Mouse (Mus musculus) layer of hippocampus, postnatal 14 days (tissue): ENCODE measurements at regions not wholly inside any gene's neighbourhood (a gene's known extent, or its start where the extent isn't known, plus 50 kb on each side); places are given as distances from the start of the nearest gene placed in this dataset.
A peak's percentile ranks its signal among the peaks of the same experiment; 100 is the strongest.

Experiments used
- DNase-seq, 2 experiments: peaks; one replicate each; pipeline ENCODE4 v3.0.0; 2021 to 2022; ENCODE audit warnings: low spot score in 2 of 2, mixed read lengths in 1 of 2

DNA sequence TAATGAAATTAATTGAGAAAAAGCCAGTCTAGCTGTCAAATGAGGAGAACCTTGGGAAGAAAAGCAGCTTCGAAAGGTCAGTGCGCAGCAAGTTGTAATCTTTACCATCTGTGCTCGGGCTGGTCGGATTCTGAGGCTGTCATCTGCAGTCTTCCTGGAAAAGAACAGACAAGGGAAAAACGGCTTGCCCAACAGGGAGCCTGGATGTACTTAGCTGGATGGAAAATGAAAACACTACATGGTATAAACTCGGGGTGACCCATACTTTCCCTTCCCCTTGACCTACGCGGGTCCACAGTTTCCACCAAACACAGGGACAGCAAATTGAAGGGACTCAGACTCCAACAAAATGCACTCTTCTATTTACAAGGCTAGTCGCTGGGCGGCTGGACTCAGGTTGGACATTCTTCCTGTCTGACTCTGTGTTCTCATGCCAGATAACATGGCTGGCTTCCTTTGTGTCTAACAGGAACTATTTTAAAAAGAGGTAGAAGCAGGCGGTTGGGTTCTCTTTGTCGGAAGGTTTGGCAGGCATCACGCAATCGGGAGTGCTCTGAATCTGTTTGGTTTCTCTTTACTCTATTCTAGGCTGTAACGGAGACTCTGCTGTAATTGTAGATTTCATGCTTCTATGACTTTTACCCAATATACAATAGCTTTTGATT lies 648.5 kb downstream of the Epha4 start:
- peak; percentile 41 to 46 for DNase-seq

DNA sequence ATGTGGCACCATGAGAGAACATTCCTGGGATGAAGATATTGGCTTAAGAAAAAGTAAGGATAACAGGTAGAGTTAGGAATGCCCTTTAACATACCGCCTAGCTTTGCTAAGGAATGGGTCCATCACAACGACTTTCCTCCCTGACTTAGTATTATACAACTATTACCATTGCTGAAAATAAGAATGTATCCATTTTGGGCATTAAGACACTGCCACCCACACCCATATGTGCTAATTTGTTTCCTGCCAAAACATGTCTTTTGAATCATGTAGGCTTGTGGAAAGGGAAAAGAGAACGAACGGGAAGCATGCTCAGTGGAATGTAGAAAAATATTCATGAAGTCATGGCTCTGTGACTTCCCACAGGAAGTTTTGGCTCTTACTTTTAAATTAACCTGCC lies 641.7 kb downstream of the Epha4 start:
- peak; percentile 25 to 85 for DNase-seq

GRCm38 (mm10) chr1:76880111-76880782 lies 634.6 kb downstream of the Epha4 start:
- DNase-seq, result no peak

GRCm38 (mm10) chr1:76880783-76881145 lies 634.1 kb downstream of the Epha4 start:
- no peak for DNase-seq

GRCm38 (mm10) chr1:76896152-76896864 lies 618.6 kb downstream of the Epha4 start:
- DNase-seq, result no peak

DNA sequence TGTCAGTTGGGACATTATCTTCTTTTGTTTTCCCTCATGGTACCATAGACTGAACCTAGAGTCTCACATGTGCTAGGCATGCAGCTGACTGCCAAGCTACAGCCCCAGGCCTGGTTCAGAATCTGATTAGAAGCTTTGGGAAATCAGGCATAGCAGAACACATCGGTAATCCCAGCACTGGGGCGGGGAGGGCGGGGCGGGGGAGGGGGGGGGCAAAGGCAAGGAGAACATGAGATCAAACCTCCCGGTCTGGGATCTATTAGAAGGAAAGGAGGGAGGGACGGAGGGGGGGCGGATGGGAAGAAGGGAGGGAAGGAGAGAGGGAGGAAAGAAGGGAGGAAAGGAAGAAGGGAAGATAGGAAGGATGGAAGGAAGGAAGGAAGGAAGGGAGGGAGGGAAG lies 617.5 kb downstream of the Epha4 start:
- DNase-seq, result no peak

- DNase-seq, result no peak
These were observed 603.4 kb downstream of the Epha4 start for GRCm38 (mm10) chr1:76911472-76911871.

GRCm38 (mm10) chr1:76919541-76919940 lies 595.3 kb downstream of the Epha4 start:
- DNase-seq, result no peak

- no peak for DNase-seq
These were observed 594.3 kb downstream of the Epha4 start for GRCm38 (mm10) chr1:76920634-76921033.

DNA sequence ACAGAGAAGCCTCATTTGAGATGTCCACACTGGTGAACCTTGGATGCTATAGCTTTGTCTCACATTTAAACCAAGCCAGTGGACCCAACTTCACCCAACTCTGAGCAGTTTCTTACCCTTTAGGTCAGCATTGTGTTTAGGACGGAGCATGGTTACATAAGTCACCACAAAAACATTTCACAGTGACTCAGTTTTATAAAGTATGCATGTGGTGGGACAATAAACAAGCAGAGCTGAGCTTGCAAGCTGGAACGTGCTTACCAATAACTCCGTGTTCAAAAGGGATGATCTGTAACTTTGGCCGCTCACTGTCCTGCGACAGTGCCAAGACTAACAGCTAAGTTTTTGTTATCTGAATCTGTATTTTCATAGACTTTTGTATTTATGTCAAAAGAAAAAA lies 587.8 kb downstream of the Epha4 start:
- no peak for DNase-seq

- DNase-seq, result no peak
These were observed 586.9 kb downstream of the Epha4 start for GRCm38 (mm10) chr1:76928035-76928434.

DNA sequence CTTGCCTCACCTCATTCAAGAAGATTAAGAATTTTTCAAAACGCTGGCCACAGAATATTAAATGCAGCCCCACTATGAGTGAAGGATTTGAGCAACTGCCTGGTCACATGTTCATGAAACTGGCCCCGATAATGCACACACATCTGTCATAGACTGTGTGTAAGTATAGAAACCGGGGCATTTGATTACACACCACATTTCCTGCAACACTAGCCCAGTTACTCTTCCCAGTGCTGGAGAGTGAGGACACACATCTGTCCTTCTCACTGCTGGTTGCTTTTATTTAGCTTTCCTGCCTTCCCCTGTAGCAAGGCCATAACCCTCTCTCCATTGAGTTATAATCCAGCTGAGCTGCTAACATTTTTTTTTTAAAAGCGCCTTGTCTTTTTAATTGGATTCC lies 581.4 kb downstream of the Epha4 start:
- DNase-seq, result no peak

- peak; percentile 4 to 63 for DNase-seq
These were observed 572.2 kb downstream of the Epha4 start for GRCm38 (mm10) chr1:76942730-76943129.

DNA sequence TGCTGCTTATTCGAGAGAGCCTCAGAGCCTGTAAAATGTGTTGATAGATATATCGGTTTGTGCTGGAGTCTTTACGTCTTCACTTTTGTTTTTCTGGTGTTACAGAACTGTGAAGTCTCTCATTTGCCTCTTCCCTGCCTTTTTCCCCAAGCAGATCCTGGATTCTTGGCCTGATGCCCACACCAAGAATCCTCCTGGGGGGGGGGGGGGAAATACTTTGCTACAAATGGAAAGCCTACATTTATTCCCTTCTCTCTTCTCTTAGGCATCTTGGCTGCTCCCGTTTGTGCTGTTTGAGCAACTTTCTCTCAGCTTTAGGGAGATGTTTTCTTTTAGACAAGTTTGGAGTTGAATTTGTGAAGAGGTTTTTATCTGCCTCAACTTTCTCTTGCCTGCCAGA lies 570.8 kb downstream of the Epha4 start:
- no peak for DNase-seq

DNA sequence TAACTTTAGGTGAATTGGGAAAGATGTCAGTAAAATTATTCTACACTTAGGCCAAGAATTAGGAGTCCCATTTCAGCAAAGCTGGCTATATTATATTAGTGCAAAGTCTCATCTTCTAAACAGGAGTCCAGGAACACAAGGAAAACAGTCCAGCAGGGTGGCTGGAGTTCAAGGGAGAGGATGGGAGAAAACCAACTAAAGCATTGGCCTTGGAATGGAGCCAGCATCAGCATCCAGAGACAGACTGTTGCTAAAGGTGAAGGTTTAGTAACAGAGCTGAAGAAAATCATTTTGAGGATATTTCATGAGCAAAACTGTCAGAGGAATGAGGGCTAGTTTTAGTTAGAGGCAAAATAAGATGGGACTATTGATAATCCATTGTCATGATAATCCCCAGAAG lies 559.9 kb downstream of the Epha4 start:
- no peak for DNase-seq

GRCm38 (mm10) chr1:76957411-76957810 lies 557.5 kb downstream of the Epha4 start:
- DNase-seq, result no peak

DNA sequence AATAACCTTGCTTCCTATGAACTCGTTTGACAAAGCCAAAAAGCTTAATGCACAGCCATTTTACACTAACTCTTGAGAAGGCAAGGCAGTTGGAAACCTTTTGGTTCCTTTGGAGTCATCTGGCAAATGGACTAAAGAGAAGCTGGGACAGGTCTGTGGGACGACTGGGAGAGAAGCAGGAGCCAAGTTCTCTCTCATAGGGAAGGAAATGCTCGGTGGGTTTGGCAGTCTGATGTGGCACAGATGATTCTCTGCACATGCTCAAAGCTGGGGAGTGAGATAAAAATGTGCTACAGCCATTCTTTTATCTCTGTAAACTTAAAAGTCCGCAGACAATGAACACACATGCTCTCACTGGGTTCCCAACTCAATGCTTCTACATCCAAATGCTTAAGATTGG lies 556.2 kb downstream of the Epha4 start:
- DNase-seq, result peak; percentile 4 to 19

GRCm38 (mm10) chr1:76972454-76972853 lies 542.4 kb downstream of the Epha4 start:
- DNase-seq, result no peak

- no peak for DNase-seq
These were observed 539.6 kb downstream of the Epha4 start for GRCm38 (mm10) chr1:76975077-76975945.

- DNase-seq, result no peak
These were observed 534.3 kb downstream of the Epha4 start for GRCm38 (mm10) chr1:76980498-76981152.

GRCm38 (mm10) chr1:76993776-76994175 lies 521.1 kb downstream of the Epha4 start:
- no peak for DNase-seq
